Mouse (Mus musculus) kidney, adult 2 months (tissue): Measurements from ENCODE around the gene Ndrg4. TPM values are rescaled to one million over a fixed set of nuclear protein-coding genes. Genes with fewer than 3 reads are reported as not detected.

ENCODE experiments used
- DNase-seq: peaks from one replicate; pipeline ENCODE4 v3.0.0; 2021
- H3K27ac ChIP-seq: fragments of 200-500 bp; 2 replicates; pipeline ENCODE4 v1.5.1; 2012; ENCODE audit warnings: low read depth, low read length, control low read depth, inconsistent platforms; ENCODE audit not compliant: insufficient read depth
- H3K27me3 ChIP-seq: fragments of 200-500 bp; replicated peaks from 2 replicates; pipeline ENCODE4 v1.6.1; 2012; ENCODE audit warnings: mild to moderate bottlenecking, moderate library complexity, low read length, inconsistent platforms; ENCODE audit not compliant: control insufficient read depth, insufficient read depth
- H3K36me3 ChIP-seq: fragments of 200-500 bp; 2 replicates; pipeline ENCODE4 v1.6.1; 2012; ENCODE audit warnings: mild to moderate bottlenecking, moderate library complexity, low read length, inconsistent platforms; ENCODE audit not compliant: control insufficient read depth, insufficient read depth
- H3K4me1 ChIP-seq: fragments of 200-500 bp; 2 replicates; pipeline ENCODE4 v1.6.1; 2011; ENCODE audit warnings: low read length; ENCODE audit not compliant: control insufficient read depth, insufficient read depth
- H3K4me3 ChIP-seq: fragments of 200-500 bp; 2 replicates; pipeline ENCODE4 v1.5.1; 2011; ENCODE audit warnings: mild to moderate bottlenecking, low read depth, low read length, control low read depth; ENCODE audit not compliant: insufficient read depth
- CTCF ChIP-seq: fragments of 200-500 bp; conservative IDR thresholded peaks from 2 replicates; pipeline ENCODE4 v1.5.1; 2011; ENCODE audit warnings: low read depth, mild to moderate bottlenecking, control low read depth, low read length, moderate library complexity, mixed read lengths; ENCODE audit not compliant: insufficient read depth, insufficient read length
- POLR2A ChIP-seq: fragments of 200-500 bp; IDR thresholded peaks from one replicate; pipeline ENCODE4 v1.6.1; 2011; ENCODE audit warnings: low read depth, low read length, control low read depth
- WGBS: fragments of 180-500 bp; shearing (Covaris S2); methylation state at CpG from one replicate; pipeline ENCODE4 v1.1.7; 2018; 5-methylcytosine and 5-hydroxymethylcytosine counted together
- polyA plus RNA-seq: library from polyadenylated mRNA; depleted of rRNA; stranded (reverse); fragments of >200 nt; gene quantifications from 2 replicates; pipeline ENCODE4 v1.2.3, GENCODE M21; 2012

The Ndrg4 gene
- polyA plus RNA-seq, 1 experiment, result 21.7 TPM

- peak overlapping the region; percentile 55 for H3K4me3 ChIP-seq
- TF ChIP-seq CTCF, result no peak
- TF ChIP-seq POLR2A, result no peak
- 3% methylated on average over 34 of the region's 34 CpGs for WGBS
- no peaks in the 10 kb centered on the region for H3K27me3 ChIP-seq
- no peak overlapping the region for H3K27ac ChIP-seq
- DNase-seq, result peak; percentile 71
- no peaks in the 10 kb centered on the region for H3K4me1 ChIP-seq
- no peaks in the 10 kb centered on the region for H3K36me3 ChIP-seq
These were observed 26.0 kb downstream of the Ndrg4 start for GRCm38 (mm10) chr8:95702480-95703446.

- WGBS, result 8% methylated on average over 15 of the region's 15 CpGs
- H3K27me3 ChIP-seq, result no peaks in the 10 kb centered on the region
- H3K27ac ChIP-seq, result no peak overlapping the region
- no peaks in the 10 kb centered on the region for H3K4me1 ChIP-seq
- no peak for DNase-seq
- H3K36me3 ChIP-seq, result no peaks in the 10 kb centered on the region
- TF ChIP-seq POLR2A (no peak), CTCF (no peak)
- peak overlapping the region; percentile 55 for H3K4me3 ChIP-seq
These were observed 26.9 kb downstream of the Ndrg4 start for GRCm38 (mm10) chr8:95703461-95704260.

- no peak for TF ChIP-seq POLR2A
- Histone ChIP-seq H3K4me3 (no peak overlapping the region), H3K27me3 (no peaks in the 10 kb centered on the region), H3K36me3 (no peaks in the 10 kb centered on the region), H3K27ac (no peak overlapping the region), H3K4me1 (no peaks in the 10 kb centered on the region)
- 97% methylated on average over 3 of the region's 3 CpGs for WGBS
- DNase-seq, result no peak
These were observed 27.8 kb downstream of the Ndrg4 start for GRCm38 (mm10) chr8:95704538-95704937.

- Histone ChIP-seq H3K36me3 (no peaks in the 10 kb centered on the region), H3K4me3 (no peak overlapping the region), H3K27ac (no peak overlapping the region), H3K27me3 (no peaks in the 10 kb centered on the region), H3K4me1 (no peaks in the 10 kb centered on the region)
- TF ChIP-seq POLR2A (no peak), CTCF (no peak)
- 60% methylated on average over 7 of the region's 7 CpGs for WGBS
- DNase-seq, result peak; percentile 75
These were observed 32.8 kb downstream of the Ndrg4 start for GRCm38 (mm10) chr8:95709579-95709978.

GRCm38 (mm10) chr8:95711029-95711428 is 34.2 kb downstream of the Ndrg4 start:
- TF ChIP-seq POLR2A (no peak), CTCF (no peak)
- no peak overlapping the region for H3K4me3 ChIP-seq
- no peak overlapping the region for H3K27ac ChIP-seq
- H3K36me3 ChIP-seq, result no peaks in the 10 kb centered on the region
- WGBS, result 81% methylated on average over 3 of the region's 3 CpGs
- H3K4me1 ChIP-seq, result no peaks in the 10 kb centered on the region; the same call in 1 of the 2 replicates
- no peak for DNase-seq
- H3K27me3 ChIP-seq, result no peaks in the 10 kb centered on the region

GRCm38 (mm10) chr8:95712395-95712794 is 35.6 kb downstream of the Ndrg4 start:
- Histone ChIP-seq H3K27me3 (no peaks in the 10 kb centered on the region), H3K4me1 (peaks cover 5% of the 10 kb centered on the region; the same call in 1 of the 2 replicates), H3K27ac (no peak overlapping the region), H3K36me3 (no peaks in the 10 kb centered on the region), H3K4me3 (no peak overlapping the region)
- no peak for DNase-seq
- TF ChIP-seq POLR2A, result no peak
- no peak for TF ChIP-seq CTCF
- WGBS, result 71% methylated on average over 9 of the region's 9 CpGs
